Mouse (Mus musculus): ENCODE data around the gene Rpl35.

DNA sequence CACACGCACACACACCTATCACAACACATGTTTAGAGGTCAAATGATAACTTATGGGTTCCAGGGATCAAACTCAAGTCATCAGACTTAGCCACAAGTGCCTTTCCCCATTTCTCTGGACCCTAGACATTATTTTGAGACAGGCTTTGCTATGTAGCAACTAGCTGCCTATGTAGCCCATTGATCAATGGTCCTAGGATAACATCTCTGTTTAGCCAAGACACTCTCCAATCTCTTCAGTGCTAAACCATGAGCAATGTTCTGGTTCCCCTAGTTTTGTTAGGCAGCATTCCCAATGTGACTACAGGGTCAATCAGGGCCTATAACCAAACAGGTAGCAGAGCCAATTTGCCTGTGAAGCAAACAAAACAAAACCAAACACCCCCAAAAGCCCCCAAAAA is 43.1 kb upstream of the Rpl35 start:
- no peak for TF ChIP-seq CTCF (conservative IDR thresholded peaks at IDR 0.05; ENCODE audit: low read length)
- no peak for TF ChIP-seq POU5F1 (IDR thresholded peaks at IDR 0.05; ENCODE audit: borderline replicate concordance, low read length)
